Mouse (Mus musculus): ENCODE data around the gene Mettl2. TPM values are rescaled to one million over a fixed set of nuclear protein-coding genes. Genes with fewer than 3 reads are reported as not detected.

Gene Mettl2
- polyA plus RNA-seq, 1 experiment from 2014 or later: 9.3 TPM

DNA sequence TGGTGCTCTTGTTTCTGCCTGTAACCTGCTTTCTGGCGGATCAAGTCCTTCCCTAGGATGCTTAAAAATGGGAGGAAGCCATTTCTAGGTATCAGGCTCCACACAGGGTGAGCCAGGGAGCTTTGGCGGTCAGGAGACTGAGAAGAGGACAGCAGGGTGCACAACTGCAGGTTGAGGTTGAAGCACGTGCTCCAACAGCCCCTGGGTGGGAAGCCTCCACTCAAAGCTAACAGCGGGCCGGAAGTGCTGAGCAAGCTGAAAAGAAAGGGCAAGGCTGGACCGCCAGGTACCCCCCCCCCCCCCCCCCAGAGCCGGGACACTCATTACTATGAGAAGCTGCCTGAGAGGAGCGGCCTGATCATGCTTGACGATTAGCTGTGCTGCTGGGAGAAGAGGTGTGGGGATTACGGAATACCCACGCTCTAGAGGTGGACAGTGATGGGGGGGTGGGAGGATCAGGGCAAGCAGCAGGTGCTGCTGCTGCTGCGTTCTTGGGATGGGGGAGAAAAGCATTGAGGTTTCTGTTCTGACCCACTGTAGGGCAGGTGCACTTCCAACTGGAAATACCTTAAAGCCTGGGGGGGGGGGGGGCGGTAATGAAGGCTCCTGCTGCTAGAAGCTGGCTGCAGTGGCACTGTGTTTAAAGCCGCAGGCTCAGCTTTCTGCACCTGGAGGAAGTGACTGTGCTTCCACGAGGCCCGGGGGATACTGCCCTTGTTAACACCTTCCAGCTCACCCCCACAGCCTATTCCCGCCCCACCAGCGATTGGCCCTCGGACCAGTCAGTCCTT lies 25.2 kb downstream of the Mettl2 start:
- H3K4me2 ChIP-seq (replicated peaks; ENCODE audit: low read depth): no peak overlapping the region
- TF ChIP-seq CTCF (IDR thresholded peaks at IDR 0.05; ENCODE audit: low read depth): no peak
- no peak for ATAC-seq

DNA sequence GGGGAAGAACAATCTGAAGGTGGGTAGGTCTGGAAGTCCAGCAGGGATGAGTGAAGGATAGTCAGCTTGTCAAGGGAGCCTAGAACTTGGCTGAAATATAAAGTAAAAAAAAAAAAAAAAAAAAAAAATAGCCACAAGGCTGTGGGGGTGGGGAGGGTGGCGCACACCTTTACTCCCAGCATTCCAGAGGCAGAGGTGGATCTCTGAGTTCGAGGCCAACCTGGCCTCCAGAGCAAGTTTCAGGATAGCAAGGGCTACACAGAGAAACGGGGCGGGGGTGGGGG lies 25.7 kb downstream of the Mettl2 start:
- H3K27ac ChIP-seq (ENCODE audit: low read depth, low read length): no peak overlapping the region
- no peaks in the 10 kb centered on the region for H3K9me3 ChIP-seq (ENCODE audit: control insufficient read depth)
- no peak overlapping the region for H3K4me3 ChIP-seq (ENCODE audit: low read depth, low read length)
- H3K27me3 ChIP-seq (replicated peaks; ENCODE audit: control insufficient read depth, insufficient read depth, low read length): no peaks in the 10 kb centered on the region
- no peaks in the 10 kb centered on the region for H3K4me1 ChIP-seq (replicated peaks; ENCODE audit: control insufficient read depth, insufficient read depth, low read length)
- H3K36me3 ChIP-seq (ENCODE audit: control insufficient read depth, insufficient read depth): no peaks in the 10 kb centered on the region
- WGBS: 62% methylated on average over 3 of the region's 4 CpGs
- ATAC-seq: no peak
- TF ChIP-seq CTCF (IDR thresholded peaks at IDR 0.05; ENCODE audit: low read depth): no peak
- H3K9ac ChIP-seq (ENCODE audit: low read depth, low read length): no peak overlapping the region
- H3K4me2 ChIP-seq (replicated peaks; ENCODE audit: low read depth): no peak overlapping the region

More for the DNA sequence above, 25.2 kb downstream of the Mettl2 start:
- Histone ChIP-seq H3K9me3 (ENCODE audit: control insufficient read depth) (no peaks in the 10 kb centered on the region), H3K27me3 (replicated peaks; ENCODE audit: control insufficient read depth, insufficient read depth, low read length) (no peaks in the 10 kb centered on the region), H3K4me3 (ENCODE audit: low read depth, low read length) (no peak overlapping the region), H3K36me3 (ENCODE audit: control insufficient read depth, insufficient read depth) (no peaks in the 10 kb centered on the region), H3K27ac (ENCODE audit: low read depth, low read length) (no peak overlapping the region), H3K9ac (ENCODE audit: low read depth, low read length) (no peak overlapping the region), H3K4me1 (replicated peaks; ENCODE audit: control insufficient read depth, insufficient read depth, low read length) (no peaks in the 10 kb centered on the region)
- 29% methylated on average over 17 of the region's 19 CpGs for WGBS

- no peak for TF ChIP-seq CTCF (IDR thresholded peaks at IDR 0.05; ENCODE audit: low read depth)
- ATAC-seq: no peak
Observed at GRCm38 (mm10) chr11:105152357-105152899, 26.2 kb downstream of the Mettl2 start.

DNA sequence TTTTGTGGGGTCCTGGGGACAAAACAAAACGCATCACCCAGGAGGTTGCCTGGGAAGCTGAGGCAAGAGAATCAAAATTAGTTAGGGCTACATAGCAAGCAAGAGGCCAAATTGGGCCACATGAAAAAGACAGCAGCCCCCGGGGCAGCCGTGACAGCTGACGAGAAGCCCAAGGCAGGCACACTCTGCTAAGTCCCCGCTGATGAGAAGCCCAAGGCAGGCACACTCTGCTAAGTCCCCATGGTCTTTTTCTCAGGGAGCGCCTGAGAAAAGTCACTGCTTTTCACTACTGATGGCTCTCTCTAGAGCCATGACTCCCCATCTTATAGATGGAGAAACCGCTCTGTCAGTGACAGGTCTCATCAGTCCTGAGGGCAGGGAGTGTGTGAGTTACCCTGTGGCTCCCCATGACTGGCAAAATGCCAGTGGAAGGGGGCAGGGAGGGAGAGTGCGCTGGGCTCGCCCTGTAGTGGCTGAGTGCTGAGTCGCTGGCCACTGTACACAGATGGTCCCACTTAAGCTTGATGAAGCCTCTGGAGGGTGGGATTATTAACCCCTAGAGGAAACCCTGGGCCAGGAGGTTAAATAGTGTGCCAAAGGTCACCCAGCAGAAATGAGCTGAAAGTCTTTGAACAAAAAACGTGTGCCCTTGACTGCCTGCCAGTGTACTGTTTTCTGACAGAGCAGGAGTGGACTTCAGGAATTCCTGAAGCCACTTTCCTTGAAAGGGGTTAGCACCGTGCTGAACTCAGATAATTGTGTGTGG lies 27.0 kb downstream of the Mettl2 start:
- Histone ChIP-seq H3K36me3 (ENCODE audit: control insufficient read depth, insufficient read depth) (no peaks in the 10 kb centered on the region), H3K27ac (ENCODE audit: low read depth, low read length) (no peak overlapping the region), H3K4me2 (replicated peaks; ENCODE audit: low read depth) (no peak overlapping the region), H3K4me3 (ENCODE audit: low read depth, low read length) (no peak overlapping the region), H3K9ac (ENCODE audit: low read depth, low read length) (no peak overlapping the region), H3K4me1 (replicated peaks; ENCODE audit: control insufficient read depth, insufficient read depth, low read length) (no peaks in the 10 kb centered on the region), H3K27me3 (replicated peaks; ENCODE audit: control insufficient read depth, insufficient read depth, low read length) (no peaks in the 10 kb centered on the region), H3K9me3 (ENCODE audit: control insufficient read depth) (no peaks in the 10 kb centered on the region)
- peak; percentile 50 for ATAC-seq
- 36% methylated on average over 12 of the region's 12 CpGs for WGBS
- TF ChIP-seq CTCF (IDR thresholded peaks at IDR 0.05; ENCODE audit: low read depth): no peak

More at GRCm38 (mm10) chr11:105152357-105152899, 26.2 kb downstream of the Mettl2 start:
- Histone ChIP-seq H3K4me3 (ENCODE audit: low read depth, low read length) (no peak overlapping the region), H3K4me1 (replicated peaks; ENCODE audit: control insufficient read depth, insufficient read depth, low read length) (no peaks in the 10 kb centered on the region), H3K9ac (ENCODE audit: low read depth, low read length) (no peak overlapping the region), H3K36me3 (ENCODE audit: control insufficient read depth, insufficient read depth) (no peaks in the 10 kb centered on the region), H3K4me2 (replicated peaks; ENCODE audit: low read depth) (no peak overlapping the region), H3K27me3 (replicated peaks; ENCODE audit: control insufficient read depth, insufficient read depth, low read length) (no peaks in the 10 kb centered on the region), H3K27ac (ENCODE audit: low read depth, low read length) (no peak overlapping the region), H3K9me3 (ENCODE audit: control insufficient read depth) (no peaks in the 10 kb centered on the region)
- 76% methylated on average over 11 of the region's 11 CpGs for WGBS

DNA sequence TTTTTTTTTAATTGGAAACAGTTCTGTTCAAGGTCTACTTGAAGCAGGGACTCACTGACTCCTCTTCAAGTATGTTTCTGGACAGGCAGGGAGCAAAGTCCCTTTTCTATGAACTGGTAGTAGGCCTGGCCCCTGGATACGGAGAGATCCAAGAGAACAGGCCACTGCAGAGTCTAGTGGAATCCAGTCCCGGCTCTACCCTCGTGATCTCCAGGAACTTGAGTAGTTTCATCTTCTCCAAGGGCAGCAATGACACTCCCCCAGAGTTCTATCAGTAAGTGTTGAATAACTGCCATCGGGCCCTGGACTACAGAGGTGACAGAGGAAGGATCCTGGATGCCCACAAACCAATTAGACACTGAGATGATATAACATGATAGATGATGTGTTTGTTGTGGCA lies 29.7 kb downstream of the Mettl2 start:
- H3K9me3 ChIP-seq (ENCODE audit: control insufficient read depth): no peaks in the 10 kb centered on the region
- no peaks in the 10 kb centered on the region for H3K4me1 ChIP-seq (replicated peaks; ENCODE audit: control insufficient read depth, insufficient read depth, low read length)
- no peak overlapping the region for H3K27ac ChIP-seq (ENCODE audit: low read depth, low read length)
- no peaks in the 10 kb centered on the region for H3K27me3 ChIP-seq (replicated peaks; ENCODE audit: control insufficient read depth, insufficient read depth, low read length)
- WGBS: 39% methylated on average over 4 of the region's 4 CpGs
- ATAC-seq: peak; percentile 58
- TF ChIP-seq CTCF (IDR thresholded peaks at IDR 0.05; ENCODE audit: low read depth): no peak
- no peak overlapping the region for H3K9ac ChIP-seq (ENCODE audit: low read depth, low read length)
- no peak overlapping the region for H3K4me3 ChIP-seq (ENCODE audit: low read depth, low read length)
- no peaks in the 10 kb centered on the region for H3K36me3 ChIP-seq (ENCODE audit: control insufficient read depth, insufficient read depth)
- H3K4me2 ChIP-seq (replicated peaks; ENCODE audit: low read depth): no peak overlapping the region

GRCm38 (mm10) chr11:105156748-105157267 lies 30.6 kb downstream of the Mettl2 start:
- H3K9me3 ChIP-seq (ENCODE audit: control insufficient read depth): no peaks in the 10 kb centered on the region
- TF ChIP-seq CTCF (IDR thresholded peaks at IDR 0.05; ENCODE audit: low read depth): no peak

More at GRCm38 (mm10) chr11:105156748-105157267, 30.6 kb downstream of the Mettl2 start:
- H3K9ac ChIP-seq (ENCODE audit: low read depth, low read length): no peak overlapping the region
- WGBS: 85% methylated on average over 19 of the region's 19 CpGs
- H3K36me3 ChIP-seq (ENCODE audit: control insufficient read depth, insufficient read depth): no peaks in the 10 kb centered on the region
- H3K4me3 ChIP-seq (ENCODE audit: low read depth, low read length): no peak overlapping the region
- H3K4me2 ChIP-seq (replicated peaks; ENCODE audit: low read depth): no peak overlapping the region
- no peak for ATAC-seq
- no peak overlapping the region for H3K27ac ChIP-seq (ENCODE audit: low read depth, low read length)
- H3K27me3 ChIP-seq (replicated peaks; ENCODE audit: control insufficient read depth, insufficient read depth, low read length): no peaks in the 10 kb centered on the region
- H3K4me1 ChIP-seq (replicated peaks; ENCODE audit: control insufficient read depth, insufficient read depth, low read length): no peaks in the 10 kb centered on the region

All from intestine, postnatal 0 days (tissue).